Mouse (Mus musculus): ENCODE measurements around the gene Afg3l1. TPM values are rescaled to one million over a fixed set of nuclear protein-coding genes. Genes with fewer than 3 reads are reported as not detected.
"Not testable (repeated sequence)": the region's sequence is repeated elsewhere in the genome, so short reads cannot be mapped to it uniquely, and the experiment has no call there.

The Afg3l1 gene
- polyA plus RNA-seq, 1 experiment, result not detected

DNA sequence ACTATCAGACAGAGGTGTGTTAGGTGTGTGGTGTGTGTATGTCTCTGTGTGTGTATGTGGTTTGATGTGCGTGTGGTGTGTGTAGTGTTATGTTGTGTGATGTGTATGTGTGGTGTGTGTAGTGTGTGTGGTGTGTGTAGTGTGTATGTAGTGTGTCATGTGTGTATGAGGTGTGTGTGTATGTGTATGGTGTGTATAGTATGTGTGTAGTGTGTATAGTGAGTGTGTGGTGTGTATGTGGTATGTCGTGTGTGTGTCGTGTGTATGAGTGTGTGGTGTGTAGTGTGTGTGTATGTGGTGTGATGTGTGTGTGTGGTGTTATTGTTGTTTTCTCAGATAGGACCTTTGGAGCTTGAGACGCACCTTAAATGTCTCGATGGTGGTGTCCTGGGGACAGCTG, 35.4 kb upstream of the Afg3l1 start:
- Histone ChIP-seq H3K27ac (ENCODE audit: insufficient read depth, low read depth, low read length) (no peak overlapping the region), H3K4me1 (ENCODE audit: control insufficient read depth, insufficient read depth, low read length) (peaks cover 14% of the 10 kb centered on the region), H3K4me3 (ENCODE audit: insufficient read depth, low read depth, low read length) (0 out of 2 replicates have a peak overlapping the region, but pooled peaks have one; percentile 58)
- 89% methylated on average over 5 of the region's 5 CpGs for WGBS
- no peak for TF ChIP-seq POLR2A (IDR thresholded peaks at IDR 0.05; ENCODE audit: insufficient read depth, low read depth, low read length)
- TF ChIP-seq CTCF (IDR thresholded peaks at IDR 0.05; ENCODE audit: insufficient read depth, low read depth, low read length), result no peak

DNA sequence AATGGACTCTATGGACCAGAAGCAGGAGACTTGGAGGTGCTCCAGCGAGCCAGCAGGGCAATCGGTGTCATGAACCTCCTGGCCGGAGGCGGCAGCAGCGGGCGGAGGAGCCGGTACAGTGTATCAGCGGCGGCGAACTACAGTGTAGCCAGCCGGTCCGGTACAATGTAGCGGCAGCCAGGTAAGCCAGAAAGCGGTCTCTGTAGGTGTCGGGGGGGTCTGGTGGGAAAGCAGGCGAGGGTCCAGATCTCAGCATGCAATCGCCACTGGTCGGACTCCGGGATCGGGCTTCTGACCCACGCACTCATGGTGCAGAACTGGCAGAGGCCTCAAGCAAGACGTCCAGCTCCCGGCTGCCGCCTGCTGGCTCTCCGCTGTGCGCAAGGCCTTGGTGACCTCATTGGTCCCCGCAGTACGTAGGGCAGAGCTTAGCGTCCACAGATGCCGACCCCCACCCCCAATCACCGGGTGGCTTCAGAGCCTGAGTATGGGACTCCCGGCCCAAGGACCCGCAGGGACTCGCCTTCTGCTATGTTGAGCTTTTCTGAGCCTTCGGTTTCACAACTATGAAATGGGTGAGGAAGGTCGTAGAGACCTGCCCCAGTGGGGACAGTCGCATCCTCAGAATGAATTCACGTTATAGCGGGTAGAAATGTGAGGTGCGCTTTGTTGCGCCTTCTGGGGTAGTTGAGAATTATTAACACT, 34.7 kb upstream of the Afg3l1 start:
- peak overlapping the region; percentile 42; the same call in 1 of the 2 replicates for H3K27ac ChIP-seq (ENCODE audit: insufficient read depth, low read depth, low read length)
- peak; percentile 86 for TF ChIP-seq CTCF (IDR thresholded peaks at IDR 0.05; ENCODE audit: insufficient read depth, low read depth, low read length)
- peak; percentile 61 for TF ChIP-seq POLR2A (IDR thresholded peaks at IDR 0.05; ENCODE audit: insufficient read depth, low read depth, low read length)
- under 1% methylated on average over 41 of the region's 41 CpGs for WGBS
- H3K4me3 ChIP-seq (ENCODE audit: insufficient read depth, low read depth, low read length), result peak overlapping the region; percentile 58
- peaks cover 14% of the 10 kb centered on the region for H3K4me1 ChIP-seq (ENCODE audit: control insufficient read depth, insufficient read depth, low read length)

DNA sequence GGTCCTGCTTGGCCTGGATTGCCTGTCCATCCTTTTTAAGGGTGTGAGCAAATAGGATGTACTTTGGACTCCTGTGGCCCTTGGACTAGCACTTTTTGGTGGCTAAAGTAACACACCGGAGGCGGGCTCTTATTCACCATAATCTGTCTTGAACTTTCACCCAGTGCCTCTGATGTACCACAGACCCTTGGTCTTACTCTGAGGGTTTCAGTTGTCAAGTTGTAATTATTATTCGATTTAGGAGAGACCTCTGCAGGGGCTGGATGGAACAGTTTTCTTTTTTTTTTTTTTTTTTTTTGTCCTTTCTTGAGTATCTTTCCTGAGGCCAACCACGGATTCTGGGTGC, 34.2 kb upstream of the Afg3l1 start:
- WGBS, result 6% methylated on average over 4 of the region's 4 CpGs
- H3K4me1 ChIP-seq (ENCODE audit: control insufficient read depth, insufficient read depth, low read length), result peaks cover 14% of the 10 kb centered on the region
- peak overlapping the region; percentile 58 for H3K4me3 ChIP-seq (ENCODE audit: insufficient read depth, low read depth, low read length)
- TF ChIP-seq CTCF (IDR thresholded peaks at IDR 0.05; ENCODE audit: insufficient read depth, low read depth, low read length) (no peak), POLR2A (IDR thresholded peaks at IDR 0.05; ENCODE audit: insufficient read depth, low read depth, low read length) (no peak)
- peak overlapping the region; percentile 42; the same call in 1 of the 2 replicates for H3K27ac ChIP-seq (ENCODE audit: insufficient read depth, low read depth, low read length)

DNA sequence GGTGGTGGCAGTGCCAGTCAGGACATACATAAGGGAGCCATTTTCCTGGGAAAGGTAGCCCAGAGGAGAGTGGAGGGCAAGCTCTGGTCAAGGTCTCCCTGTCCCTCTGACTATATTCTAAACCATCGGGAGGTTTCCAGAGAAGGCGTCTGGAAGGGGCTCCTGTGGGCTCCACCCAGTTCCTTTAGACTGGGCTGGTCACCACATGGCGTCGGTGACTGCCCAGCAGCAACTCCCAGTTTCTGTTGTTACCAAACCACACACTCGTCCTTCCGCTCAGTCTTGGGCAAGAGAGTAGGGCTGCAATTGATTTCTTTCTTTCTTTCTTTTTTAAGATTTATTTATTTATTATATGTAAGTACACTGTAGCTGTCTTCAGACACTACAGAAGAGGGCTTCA, 33.6 kb upstream of the Afg3l1 start:
- Histone ChIP-seq H3K27ac (ENCODE audit: insufficient read depth, low read depth, low read length) (no peak overlapping the region), H3K4me1 (ENCODE audit: control insufficient read depth, insufficient read depth, low read length) (peaks cover 14% of the 10 kb centered on the region), H3K4me3 (ENCODE audit: insufficient read depth, low read depth, low read length) (no peak overlapping the region)
- no peak for TF ChIP-seq CTCF (IDR thresholded peaks at IDR 0.05; ENCODE audit: insufficient read depth, low read depth, low read length)
- no peak for TF ChIP-seq POLR2A (IDR thresholded peaks at IDR 0.05; ENCODE audit: insufficient read depth, low read depth, low read length)
- 87% methylated on average over 6 of the region's 6 CpGs for WGBS

DNA sequence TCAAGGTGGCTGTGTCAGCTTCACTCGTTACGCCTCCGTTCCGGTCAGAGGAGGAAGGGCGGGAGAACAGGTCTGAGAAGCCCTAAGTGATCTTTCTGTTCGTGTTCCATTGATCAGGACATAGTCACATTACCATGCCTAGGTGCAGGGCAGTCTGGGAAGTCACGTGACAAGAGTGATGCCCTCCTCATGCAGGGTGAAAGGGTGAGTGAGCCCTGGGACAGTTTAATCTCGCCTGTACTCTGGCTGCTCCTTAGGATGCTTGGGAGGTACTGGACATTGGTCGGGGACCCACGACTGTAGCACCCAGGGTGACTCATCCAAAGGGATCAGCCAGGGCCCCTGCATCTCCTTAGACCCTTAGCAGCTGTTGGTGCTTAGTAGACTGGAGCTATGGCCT, 31.7 kb upstream of the Afg3l1 start:
- TF ChIP-seq CTCF (IDR thresholded peaks at IDR 0.05; ENCODE audit: insufficient read depth, low read depth, low read length) (no peak), POLR2A (IDR thresholded peaks at IDR 0.05; ENCODE audit: insufficient read depth, low read depth, low read length) (no peak)
- Histone ChIP-seq H3K4me3 (ENCODE audit: insufficient read depth, low read depth, low read length) (no peak overlapping the region), H3K27ac (ENCODE audit: insufficient read depth, low read depth, low read length) (no peak overlapping the region), H3K4me1 (ENCODE audit: control insufficient read depth, insufficient read depth, low read length) (peaks cover 14% of the 10 kb centered on the region)
- WGBS, result 88% methylated on average over 10 of the region's 10 CpGs

DNA sequence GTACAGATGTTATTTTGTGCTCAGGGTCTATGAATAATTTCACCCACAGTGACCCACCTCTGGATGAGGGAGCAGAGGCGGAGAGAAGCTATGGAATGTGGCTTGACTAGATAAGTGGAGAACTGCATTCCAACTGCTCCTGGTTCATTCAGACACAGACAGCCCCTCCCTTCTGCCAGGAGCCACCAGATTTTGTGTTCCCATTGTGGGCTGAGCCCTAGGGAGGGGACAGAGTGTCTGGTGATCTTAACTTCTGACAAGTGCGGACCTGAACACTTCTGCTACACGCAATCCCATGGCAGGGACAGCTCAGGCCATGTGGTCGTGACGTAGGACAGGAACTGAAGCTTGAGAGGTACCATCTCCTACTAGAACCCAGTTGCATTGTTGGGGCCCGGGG, 30.9 kb upstream of the Afg3l1 start:
- Histone ChIP-seq H3K27ac (ENCODE audit: insufficient read depth, low read depth, low read length) (no peak overlapping the region), H3K4me3 (ENCODE audit: insufficient read depth, low read depth, low read length) (no peak overlapping the region), H3K4me1 (ENCODE audit: control insufficient read depth, insufficient read depth, low read length) (peaks cover 14% of the 10 kb centered on the region)
- TF ChIP-seq POLR2A (IDR thresholded peaks at IDR 0.05; ENCODE audit: insufficient read depth, low read depth, low read length) (no peak), CTCF (IDR thresholded peaks at IDR 0.05; ENCODE audit: insufficient read depth, low read depth, low read length) (no peak)
- whole genome bisulfite sequencing, result 92% methylated on average over 6 of the region's 6 CpGs

DNA sequence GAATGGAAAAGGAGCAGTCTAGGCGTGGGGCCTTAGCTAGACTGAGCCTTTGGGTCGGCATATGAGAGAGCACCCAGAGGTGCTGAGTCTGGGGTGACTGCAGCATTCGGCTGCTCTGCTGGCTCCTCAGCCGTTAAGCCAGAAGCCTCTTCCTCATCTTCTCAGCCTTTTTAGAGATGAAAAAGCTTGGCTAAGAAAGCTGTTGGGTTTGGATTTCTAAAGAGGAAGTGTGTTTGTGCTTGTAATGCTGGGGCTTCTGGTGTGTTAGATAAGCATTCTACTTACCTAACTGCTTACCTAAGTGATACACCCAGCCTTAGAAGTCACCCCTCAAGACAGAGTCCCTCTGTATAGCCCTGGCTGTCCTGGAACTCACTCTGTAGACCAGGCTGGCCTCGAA, 26.9 kb upstream of the Afg3l1 start:
- WGBS, result 87% methylated on average over 5 of the region's 5 CpGs
- Histone ChIP-seq H3K4me3 (ENCODE audit: insufficient read depth, low read depth, low read length) (no peak overlapping the region), H3K27ac (ENCODE audit: insufficient read depth, low read depth, low read length) (no peak overlapping the region), H3K4me1 (ENCODE audit: control insufficient read depth, insufficient read depth, low read length) (peaks cover 5% of the 10 kb centered on the region; the same call in 1 of the 2 replicates)
- TF ChIP-seq POLR2A (IDR thresholded peaks at IDR 0.05; ENCODE audit: insufficient read depth, low read depth, low read length) (no peak), CTCF (IDR thresholded peaks at IDR 0.05; ENCODE audit: insufficient read depth, low read depth, low read length) (no peak)

DNA sequence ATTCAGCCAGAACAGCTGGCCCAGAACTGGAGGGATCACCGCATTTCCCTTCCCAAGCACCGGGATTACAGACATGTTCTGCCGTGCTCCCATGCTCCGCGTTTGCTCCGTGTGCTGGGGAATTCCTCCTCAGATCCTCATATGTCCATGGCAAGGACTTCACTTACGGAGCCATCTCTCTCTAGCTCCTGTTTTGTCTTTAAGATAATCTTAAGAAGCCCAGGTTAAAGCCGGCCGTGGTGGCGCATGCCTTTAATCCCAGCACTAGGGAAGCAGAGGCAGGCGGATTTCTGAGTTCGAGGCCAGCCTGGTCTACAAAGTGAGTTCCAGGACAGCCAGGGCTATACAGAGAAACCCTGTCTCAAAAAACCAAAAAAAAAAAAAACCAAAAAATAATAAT, 26.0 kb upstream of the Afg3l1 start:
- H3K4me1 ChIP-seq (ENCODE audit: control insufficient read depth, insufficient read depth, low read length); H3K4me3 ChIP-seq (ENCODE audit: insufficient read depth, low read depth, low read length); H3K27ac ChIP-seq (ENCODE audit: insufficient read depth, low read depth, low read length): not testable (repeated sequence)
- WGBS, result 96% methylated on average over 12 of the region's 12 CpGs

DNA sequence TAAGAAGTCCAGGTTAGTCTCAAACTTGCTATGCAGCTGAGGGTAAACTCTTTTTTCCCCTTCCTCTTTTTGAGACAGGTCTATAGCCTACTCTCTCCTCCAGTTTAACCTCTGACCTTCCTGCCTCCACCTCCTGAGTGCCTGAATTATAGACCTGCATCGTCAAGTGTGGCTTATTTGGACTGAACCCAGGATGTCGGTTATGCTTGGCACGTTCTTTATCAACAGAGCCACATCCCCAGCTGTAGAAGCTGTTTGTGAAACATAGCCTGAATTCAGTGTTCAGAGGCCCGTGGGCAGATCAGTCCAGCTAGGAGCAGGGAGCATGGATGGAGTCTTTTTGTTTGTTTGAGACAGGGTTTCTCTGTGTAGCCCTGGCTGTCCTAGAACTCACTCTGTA, 25.6 kb upstream of the Afg3l1 start:
- no peak for TF ChIP-seq POLR2A (IDR thresholded peaks at IDR 0.05; ENCODE audit: insufficient read depth, low read depth, low read length)
- H3K4me1 ChIP-seq (ENCODE audit: control insufficient read depth, insufficient read depth, low read length), result no peaks in the 10 kb centered on the region
- H3K27ac ChIP-seq (ENCODE audit: insufficient read depth, low read depth, low read length), result no peak overlapping the region
- no peak overlapping the region for H3K4me3 ChIP-seq (ENCODE audit: insufficient read depth, low read depth, low read length)
- 63% methylated on average over 4 of the region's 4 CpGs for WGBS

DNA sequence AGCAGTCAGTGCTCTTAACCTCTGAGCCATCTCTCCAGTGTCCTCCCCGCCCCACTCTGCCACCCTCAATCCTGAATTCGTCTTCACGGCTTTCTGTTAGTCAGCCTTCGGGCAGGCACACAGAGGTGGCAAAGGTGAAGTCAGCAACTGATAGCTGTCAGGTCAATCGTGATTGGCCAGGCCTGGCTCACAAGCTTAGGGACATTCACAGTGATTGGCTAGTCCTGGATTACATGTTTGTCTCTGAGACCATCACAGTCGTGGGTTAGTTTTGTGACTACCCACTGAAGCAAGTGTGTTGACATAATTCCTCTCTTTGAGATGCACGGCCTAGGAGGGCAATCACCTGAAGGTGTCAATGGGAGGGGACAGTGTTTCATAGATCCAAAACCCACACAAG, 24.4 kb upstream of the Afg3l1 start:
- H3K27ac ChIP-seq (ENCODE audit: insufficient read depth, low read depth, low read length), result no peak overlapping the region
- 81% methylated on average over 7 of the region's 7 CpGs for WGBS
- H3K4me1 ChIP-seq (ENCODE audit: control insufficient read depth, insufficient read depth, low read length), result no peaks in the 10 kb centered on the region
- TF ChIP-seq POLR2A (IDR thresholded peaks at IDR 0.05; ENCODE audit: insufficient read depth, low read depth, low read length) (no peak), CTCF (IDR thresholded peaks at IDR 0.05; ENCODE audit: insufficient read depth, low read depth, low read length) (no peak)
- H3K4me3 ChIP-seq (ENCODE audit: insufficient read depth, low read depth, low read length), result no peak overlapping the region
